Mouse (Mus musculus) myocyte (in vitro differentiated cells): Measurements from ENCODE around the gene Synrg. TPM values are rescaled to one million over a fixed set of nuclear protein-coding genes. Genes with fewer than 3 reads are reported as not detected.

ENCODE experiments used
- H3K27me3 ChIP-seq: one replicate; pipeline ENCODE4 v1.6.1; 2011; ENCODE audit not compliant: control insufficient read depth, insufficient read depth, insufficient read length
- H3K36me3 ChIP-seq: one replicate; pipeline ENCODE4 v1.6.1; 2011; ENCODE audit not compliant: control insufficient read depth, insufficient read depth
- H3K4me2 ChIP-seq: one replicate; pipeline ENCODE4 v1.6.1; 2011; ENCODE audit warnings: low read depth, control low read depth
- H3K4me3 ChIP-seq: one replicate; pipeline ENCODE4 v1.5.1; 2011; ENCODE audit warnings: mild to moderate bottlenecking, control low read depth, moderate library complexity
- H3K79me2 ChIP-seq: one replicate; pipeline ENCODE4 v1.6.1; 2011; ENCODE audit not compliant: control insufficient read depth, insufficient read depth
- H3ac ChIP-seq: one replicate; pipeline ENCODE4 v1.6.1; 2011; ENCODE audit not compliant: control insufficient read depth, insufficient read length
- CEBPB ChIP-seq: IDR thresholded peaks from 2 replicates; pipeline ENCODE4 v1.6.1; 2011; ENCODE audit warnings: mild to moderate bottlenecking, moderate library complexity; ENCODE audit not compliant: poor library complexity, insufficient read depth, severe bottlenecking
- E2F4 ChIP-seq: IDR thresholded peaks from one replicate; pipeline ENCODE4 v1.6.1; 2011; ENCODE audit warnings: mild to moderate bottlenecking, control low read depth, moderate library complexity; ENCODE audit not compliant: insufficient read depth
- MAX ChIP-seq: IDR thresholded peaks from one replicate; pipeline ENCODE4 v1.6.1; 2011; ENCODE audit warnings: low read depth, mild to moderate bottlenecking, control low read depth
- MYOD1 ChIP-seq, 3 experiments: IDR thresholded peaks; one replicate each; pipeline ENCODE4 v1.6.1; 2011; ENCODE audit warnings: control low read depth in 2 of 3, low read depth in 2 of 3, mild to moderate bottlenecking in 2 of 3, moderate library complexity in 1 of 3; ENCODE audit not compliant: insufficient read length in 2 of 3, control insufficient read depth in 1 of 3
- MYOG ChIP-seq, 3 experiments: IDR thresholded peaks; one replicate each; pipeline ENCODE4 v1.6.1; 2011; ENCODE audit warnings: control low read depth in 2 of 3, low read depth in 2 of 3, mild to moderate bottlenecking in 2 of 3; ENCODE audit not compliant: insufficient read length in 2 of 3, control insufficient read depth in 1 of 3, insufficient read depth in 1 of 3
- POLR2A ChIP-seq: IDR thresholded peaks from one replicate; pipeline ENCODE4 v1.6.1; 2011; ENCODE audit warnings: low read depth, mild to moderate bottlenecking, control low read depth, moderate library complexity; ENCODE audit not compliant: insufficient read length
- POLR2AphosphoS2 ChIP-seq: IDR thresholded peaks from one replicate; pipeline ENCODE4 v1.6.1; 2011; ENCODE audit warnings: low read depth, control low read depth; ENCODE audit not compliant: insufficient read length
- REST ChIP-seq: IDR thresholded peaks from one replicate; pipeline ENCODE4 v1.6.1; 2011; ENCODE audit warnings: mild to moderate bottlenecking, control low read depth, moderate library complexity; ENCODE audit not compliant: insufficient read depth, insufficient read length
- SRF ChIP-seq: IDR thresholded peaks from one replicate; pipeline ENCODE4 v1.6.1; 2011; ENCODE audit warnings: low read depth; ENCODE audit not compliant: control insufficient read depth, insufficient read length
- TCF12 ChIP-seq: IDR thresholded peaks from one replicate; pipeline ENCODE4 v1.6.1; 2011; ENCODE audit warnings: mild to moderate bottlenecking, control low read depth; ENCODE audit not compliant: poor library complexity, insufficient read depth, severe bottlenecking
- TCF3 ChIP-seq: IDR thresholded peaks from one replicate; pipeline ENCODE4 v1.6.1; 2011; ENCODE audit warnings: low read depth, control low read depth; ENCODE audit not compliant: insufficient read length
- USF1 ChIP-seq: IDR thresholded peaks from one replicate; pipeline ENCODE4 v1.6.1; 2011; ENCODE audit warnings: low read depth, mild to moderate bottlenecking, control low read depth, moderate library complexity
- polyA plus RNA-seq: library from polyadenylated mRNA; unstranded; fragments of >200 nt; fragmentation: generic; extraction: Trizol; gene quantifications from one replicate; pipeline ENCODE4 v1.2.1, GENCODE M21; 2012; ENCODE audit warnings: missing spikeins

The Synrg gene
- polyA plus RNA-seq, 1 experiment: 10.6 TPM

DNA sequence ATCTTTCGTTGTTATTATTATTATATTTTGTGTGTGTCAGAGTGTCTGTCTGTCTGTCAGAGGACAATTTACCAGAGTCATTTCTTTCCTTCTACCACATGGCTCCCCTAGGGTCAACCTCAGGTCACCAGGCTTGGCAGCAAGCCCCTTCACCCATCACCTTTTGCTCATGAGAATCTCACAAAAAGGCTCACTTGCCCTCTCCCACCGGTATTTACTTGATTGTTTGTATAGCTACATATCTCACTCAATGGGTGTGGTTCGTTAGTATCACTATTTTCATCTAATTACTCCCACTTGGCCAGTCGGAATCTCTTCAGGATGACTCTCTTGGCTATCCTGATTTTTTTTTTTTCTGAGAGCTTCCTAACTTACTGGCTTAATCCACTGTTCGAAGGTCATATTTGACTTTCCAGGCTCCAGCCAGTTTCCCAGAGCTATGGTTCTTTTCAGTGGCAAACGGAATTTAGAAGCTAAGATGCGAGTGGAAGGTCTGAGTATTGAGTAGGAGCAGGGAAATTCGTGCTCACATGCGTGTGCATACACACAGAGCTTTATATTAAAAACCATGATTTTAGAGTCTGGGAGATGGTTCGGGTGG, 31.6 kb upstream of the Synrg start:
- Histone ChIP-seq H3ac (no peak overlapping the region), H3K27me3 (peaks cover 15% of the 10 kb centered on the region), H3K79me2 (no peaks in the 10 kb centered on the region), H3K4me3 (no peak overlapping the region), H3K36me3 (no peaks in the 10 kb centered on the region), H3K4me2 (no peak overlapping the region)
- no peak for TF ChIP-seq TCF3
- no peak for TF ChIP-seq USF1
- no peak for TF ChIP-seq MYOD1 (IDR thresholded peaks at IDR 0.05; ENCODE audit: control insufficient read depth in 1 of 3, insufficient read length in 2 of 3, low read depth in 2 of 3)
- TF ChIP-seq SRF: no peak
- no peak for TF ChIP-seq REST
- TF ChIP-seq POLR2AphosphoS2: no peak
- no peak for TF ChIP-seq MAX

DNA sequence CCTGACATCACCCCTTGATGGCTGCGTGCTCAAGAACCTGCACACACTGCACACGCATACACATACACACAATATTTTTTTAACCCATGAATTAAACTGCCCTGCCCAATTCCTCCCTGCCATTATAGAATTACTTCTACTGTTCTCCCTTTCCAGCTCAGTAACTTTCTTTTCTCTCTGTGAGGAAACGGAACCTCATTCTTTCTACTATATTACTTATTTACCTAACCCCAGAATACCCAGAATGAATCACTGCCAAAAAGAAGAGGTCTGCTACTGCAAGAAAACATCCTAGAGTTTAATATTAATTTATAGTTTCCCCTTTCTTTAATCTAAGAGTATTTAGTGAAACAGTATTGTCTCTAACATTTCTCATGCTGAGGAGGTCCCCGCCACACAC, 30.9 kb upstream of the Synrg start:
- H3K4me3 ChIP-seq: no peak overlapping the region
- TF ChIP-seq E2F4: no peak
- TF ChIP-seq TCF12: no peak
- no peak for TF ChIP-seq USF1
- no peak for TF ChIP-seq TCF3
- TF ChIP-seq SRF: no peak
- no peak for TF ChIP-seq MAX
- TF ChIP-seq POLR2A: no peak
- no peak for TF ChIP-seq MYOG (IDR thresholded peaks at IDR 0.05; ENCODE audit: control insufficient read depth in 1 of 3, insufficient read depth in 1 of 3, insufficient read length in 2 of 3, low read depth in 2 of 3)
- H3K4me2 ChIP-seq: no peak overlapping the region
- H3K79me2 ChIP-seq: no peaks in the 10 kb centered on the region
- no peak overlapping the region for H3ac ChIP-seq
- peaks cover 15% of the 10 kb centered on the region for H3K27me3 ChIP-seq
- H3K36me3 ChIP-seq: no peaks in the 10 kb centered on the region

DNA sequence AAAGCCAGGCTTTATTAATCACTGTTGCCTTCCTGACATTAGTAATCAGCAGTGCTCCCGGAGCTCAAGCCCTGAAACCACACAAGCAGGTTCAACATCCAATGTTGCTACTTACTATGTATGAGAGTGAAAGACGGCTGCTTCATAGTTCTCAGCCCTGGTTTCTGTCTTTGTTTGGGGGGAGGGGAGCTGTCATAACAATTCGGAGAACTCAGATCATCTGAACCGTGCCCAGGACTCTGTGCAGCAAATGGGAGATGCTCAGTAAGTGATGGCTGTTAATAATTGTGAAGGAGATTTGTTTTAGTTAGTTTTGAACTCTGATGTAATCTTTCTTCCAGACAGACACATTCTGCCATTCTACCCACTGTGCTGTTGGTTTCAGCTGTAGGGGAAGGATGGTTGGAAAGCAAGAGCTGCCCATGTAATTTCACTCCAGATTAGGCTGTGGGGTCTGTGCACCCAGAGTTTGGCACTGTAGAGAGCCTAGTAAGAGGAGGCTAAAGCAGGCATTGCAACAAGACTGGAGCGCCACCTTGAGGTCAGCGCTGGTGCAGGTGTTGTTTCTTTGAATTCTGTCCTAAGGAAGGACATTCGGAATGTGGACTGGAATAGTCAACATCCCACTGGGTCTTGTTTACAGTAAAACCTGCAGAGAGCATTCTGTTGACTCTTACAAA, 28.1 kb upstream of the Synrg start:
- Histone ChIP-seq H3ac (no peak overlapping the region), H3K4me3 (no peak overlapping the region), H3K4me2 (peak overlapping the region; percentile 42), H3K36me3 (no peaks in the 10 kb centered on the region), H3K79me2 (no peaks in the 10 kb centered on the region), H3K27me3 (peaks cover 4% of the 10 kb centered on the region)
- TF ChIP-seq CEBPB: no peak
- no peak for TF ChIP-seq E2F4
- no peak for TF ChIP-seq POLR2A
- no peak for TF ChIP-seq MYOD1 (IDR thresholded peaks at IDR 0.05; ENCODE audit: control insufficient read depth in 1 of 3, insufficient read length in 2 of 3, low read depth in 2 of 3)

- Histone ChIP-seq H3K4me3 (no peak overlapping the region), H3ac (no peak overlapping the region), H3K27me3 (peaks cover 4% of the 10 kb centered on the region), H3K79me2 (peaks cover 14% of the 10 kb centered on the region), H3K4me2 (no peak overlapping the region), H3K36me3 (no peaks in the 10 kb centered on the region)
- no peak for TF ChIP-seq E2F4
- TF ChIP-seq MAX: no peak
Measured at GRCm38 (mm10) chr11:83938556-83938955, 25.7 kb upstream of the Synrg start.

DNA sequence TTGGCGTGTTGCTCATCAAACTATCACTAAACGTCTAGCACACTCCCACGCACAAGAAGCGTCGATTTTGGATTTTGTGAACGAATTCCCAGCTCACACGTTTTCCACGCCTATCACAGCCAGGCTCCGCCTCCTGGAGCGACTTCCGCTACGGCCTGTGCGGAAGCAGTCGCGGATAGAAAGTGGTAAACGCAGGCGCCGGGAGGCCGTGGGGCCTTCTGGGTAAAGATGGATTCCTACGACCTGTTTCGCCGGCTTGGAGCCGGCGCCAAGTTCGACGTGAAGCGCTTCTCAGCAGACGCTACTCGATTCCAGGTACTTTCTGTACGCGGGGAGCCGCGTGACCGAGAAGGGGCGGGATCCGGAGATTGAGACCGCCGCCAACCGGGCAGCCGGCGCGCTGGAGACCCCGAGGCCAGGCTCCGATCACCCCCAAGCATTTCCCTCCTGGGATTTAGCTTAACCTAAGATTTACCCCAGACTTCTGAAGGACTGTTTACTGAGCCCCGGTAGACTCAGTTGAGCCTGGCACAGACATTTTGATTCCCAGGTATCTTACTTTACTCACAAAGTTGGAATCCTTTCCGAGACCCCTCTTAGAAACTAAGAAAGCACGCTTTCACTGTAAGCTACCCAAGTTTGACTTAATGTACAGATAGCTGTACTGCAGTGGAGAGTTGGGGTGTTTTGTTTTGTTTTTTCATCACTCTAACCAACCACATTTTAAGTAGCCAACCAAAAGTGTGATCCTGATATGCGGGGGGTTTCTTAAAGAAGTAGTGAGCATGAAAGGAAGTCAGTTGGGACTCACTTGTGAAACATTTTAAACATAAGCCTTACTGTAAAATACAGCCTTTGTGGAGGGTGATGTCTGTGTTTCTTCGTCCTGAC, 22.0 kb upstream of the Synrg start, which contains the start of gene Ddx52:
Gene Ddx52, plus strand, starts transcription at position 113 of the 891 bp plus-strand sequence.
- Histone ChIP-seq H3ac (peak within 1 kb of the TSS; percentile 85), H3K4me2 (peak within 1 kb of the TSS; percentile 93), H3K4me3 (peak within 1 kb of the TSS; percentile 77), H3K36me3 (peaks cover 31% of the 10 kb centered on the region), H3K27me3 (no peaks in the 10 kb centered on the region), H3K79me2 (peaks cover 14% of the 10 kb centered on the region)
- TF ChIP-seq TCF3 (no peak), MAX (peak; percentile 38), TCF12 (no peak), SRF (no peak), USF1 (no peak), CEBPB (no peak), REST (no peak), POLR2AphosphoS2 (peak; percentile 56), POLR2A (peak; percentile 61), MYOG (IDR thresholded peaks at IDR 0.05; ENCODE audit: control insufficient read depth in 1 of 3, insufficient read depth in 1 of 3, insufficient read length in 2 of 3, low read depth in 2 of 3) (no peak), E2F4 (peak; percentile 23), MYOD1 (IDR thresholded peaks at IDR 0.05; ENCODE audit: control insufficient read depth in 1 of 3, insufficient read length in 2 of 3, low read depth in 2 of 3) (no peak)
